Mouse (Mus musculus) spleen, postnatal 10 days (tissue): Measurements from ENCODE around the gene Dmtf1.
"Not testable (repeated sequence)": the region's sequence is repeated elsewhere in the genome, so short reads cannot be mapped to it uniquely, and the experiment has no call there.

Experiments used
- DNase-seq, 2 experiments: peaks; one replicate each; pipeline ENCODE4 v3.0.0; 2021 to 2022; ENCODE audit warnings: low spot score in 2 of 2

Gene Dmtf1

DNA sequence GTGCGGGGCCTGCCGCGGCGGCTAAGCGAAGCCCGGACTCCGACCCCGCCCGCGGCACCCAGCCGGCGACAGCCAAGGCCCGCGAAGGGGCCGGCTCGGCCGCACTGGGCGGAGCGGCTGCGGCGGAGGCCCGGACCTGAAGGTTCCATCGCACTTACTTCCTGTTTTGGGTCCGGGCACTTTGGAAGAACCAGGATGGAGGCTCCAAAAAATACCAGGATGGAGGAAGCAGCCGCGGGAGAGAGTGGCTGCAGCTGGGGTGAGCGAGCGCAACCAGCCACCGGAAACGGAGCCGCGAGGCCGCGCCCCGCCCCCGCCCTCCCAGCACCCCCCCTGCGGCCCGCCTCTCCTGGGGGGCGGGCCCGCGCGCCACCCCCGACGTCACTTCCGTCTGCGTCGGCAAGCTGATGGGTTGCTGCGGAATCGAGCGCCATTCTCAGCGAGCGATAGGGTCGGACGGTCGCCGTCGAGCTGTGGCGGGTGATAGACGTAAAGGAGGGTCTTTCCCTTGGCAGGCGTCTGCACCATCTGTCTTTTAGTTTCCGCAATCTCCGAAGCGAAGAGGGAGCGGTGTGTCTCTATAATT is at the start of gene Dmtf1:
Gene Dmtf1, minus strand, starts transcription at position 321 of the 586 bp plus-strand sequence.
- DNase-seq, result peak; percentile 88 to 91

DNA sequence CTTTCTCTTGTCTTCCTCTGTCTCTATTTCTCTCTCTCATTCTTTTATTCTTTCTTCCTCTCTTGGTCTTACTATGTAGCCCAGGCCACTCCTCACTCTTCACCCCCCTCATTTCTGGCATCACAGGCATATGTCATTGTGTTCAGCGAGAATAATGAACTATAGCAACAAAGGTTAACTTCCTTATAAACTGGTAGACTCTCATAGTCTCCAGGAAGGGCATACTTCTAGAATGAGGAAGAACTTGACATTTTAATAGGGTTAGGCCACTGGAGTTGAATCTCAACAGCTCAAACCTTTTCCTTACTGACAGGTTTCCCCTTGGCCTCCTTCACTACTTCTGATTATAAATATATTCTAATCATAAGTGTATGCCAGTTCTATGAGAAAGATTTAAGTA is 24.9 kb upstream of the Dmtf1 start:
- DNase-seq, result no peak

DNA sequence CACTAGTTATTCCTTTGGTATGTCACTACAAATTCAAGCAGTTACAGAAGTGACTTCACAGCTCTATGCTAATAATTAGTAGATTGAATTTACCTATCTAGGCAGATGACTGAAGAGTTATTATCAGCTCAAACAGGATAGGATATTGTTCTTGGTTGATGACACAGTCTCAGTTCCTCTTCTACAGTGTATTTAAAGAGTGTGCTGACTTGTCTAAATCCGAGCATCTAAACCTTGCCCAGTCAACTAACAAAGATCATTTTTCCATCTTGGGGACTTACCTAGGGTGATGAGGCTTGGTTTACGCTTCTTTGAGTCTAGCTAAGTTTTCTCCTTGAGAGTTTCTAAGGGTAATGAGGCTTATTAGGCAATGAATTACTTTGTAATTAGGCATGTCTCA is 11.7 kb upstream of the Dmtf1 start:
- no peak for DNase-seq

DNA sequence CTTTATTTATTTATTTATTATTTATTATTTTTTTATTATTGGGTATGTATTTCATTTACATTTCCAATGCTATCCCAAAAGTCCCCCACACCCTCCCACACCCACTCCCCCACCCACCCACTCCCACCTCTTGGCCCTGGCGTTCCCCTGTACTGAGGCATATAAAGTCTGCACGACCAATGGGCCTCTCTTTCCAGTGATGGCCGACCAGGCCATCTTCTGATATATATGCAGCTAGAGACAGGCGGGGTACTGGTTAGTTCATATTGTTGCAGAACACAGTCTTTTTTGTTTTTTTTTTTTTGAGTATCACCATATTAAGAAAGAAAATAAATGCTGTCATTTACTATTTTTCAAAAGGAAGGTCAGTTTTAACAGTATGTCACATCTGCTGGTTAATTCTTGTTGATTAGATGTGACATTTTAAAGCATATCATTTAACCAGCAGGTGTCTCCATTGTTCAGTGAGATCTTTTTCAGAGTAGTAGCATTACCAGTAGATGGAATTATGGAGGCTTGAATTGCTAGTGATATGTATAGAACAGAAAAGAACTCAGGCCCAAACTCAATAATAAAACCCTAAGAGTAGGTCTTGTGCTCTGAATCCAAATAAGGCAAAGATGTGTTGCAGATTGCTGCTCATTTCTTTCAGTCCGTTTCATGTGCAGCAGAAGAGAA is 7.9 kb upstream of the Dmtf1 start:
- DNase-seq, result not testable (repeated sequence)

- no peak for DNase-seq
Observed at GRCm38 (mm10) chr5:9166366-9166765, 4.8 kb upstream of the Dmtf1 start.

DNA sequence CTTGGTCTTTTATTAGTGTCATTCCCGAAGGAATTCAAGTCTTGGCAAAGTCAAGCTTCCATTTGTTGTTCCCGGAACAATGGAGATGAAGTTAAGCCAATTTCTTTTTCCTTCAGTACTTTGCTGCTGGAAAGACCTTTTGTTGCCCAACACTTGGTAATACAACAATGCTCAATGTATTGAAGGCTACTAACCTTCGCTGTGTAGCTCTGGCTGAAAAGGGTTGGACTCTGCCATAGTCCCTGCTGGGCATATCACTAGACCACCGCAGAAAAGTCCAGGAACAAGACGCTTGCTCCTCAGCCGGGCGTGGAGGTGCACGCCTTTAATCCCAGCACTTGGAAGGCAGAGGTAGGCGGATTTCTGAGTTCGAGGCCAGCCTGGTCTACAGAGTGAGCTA is 3.6 kb upstream of the Dmtf1 start:
- not testable (repeated sequence) for DNase-seq

- no peak for DNase-seq
Observed at GRCm38 (mm10) chr5:9163411-9163810, 1.8 kb upstream of the Dmtf1 start.

DNA sequence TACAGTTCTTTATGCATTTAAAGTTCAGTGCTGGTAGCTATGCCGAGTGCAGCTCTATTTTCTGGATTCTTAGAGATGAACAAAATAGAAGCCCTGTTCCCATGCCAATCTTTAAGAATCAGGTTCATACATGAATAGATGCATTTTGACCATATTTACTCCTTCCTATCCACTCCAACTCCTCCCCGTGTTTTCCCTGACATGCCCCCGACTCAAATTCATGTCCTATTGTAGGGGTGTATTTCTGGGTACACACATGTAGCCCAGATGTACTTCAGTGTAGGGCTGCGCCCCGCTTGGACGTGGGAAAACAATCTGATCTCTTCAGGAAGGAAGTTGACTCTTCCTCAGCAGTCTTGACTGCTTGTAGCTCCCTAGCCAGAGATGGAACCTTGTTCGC is 512 bp upstream of the Dmtf1 start:
- DNase-seq, result peak; percentile 9 to 19

- DNase-seq, result peak in 1 of 2 experiments; percentile 50
Observed at GRCm38 (mm10) chr5:9160831-9161455, 633 bp downstream of the Dmtf1 start.

- DNase-seq, result no peak
Observed at GRCm38 (mm10) chr5:9157336-9157735, 4.2 kb downstream of the Dmtf1 start.

- no peak for DNase-seq
Observed at GRCm38 (mm10) chr5:9156746-9157145, 4.8 kb downstream of the Dmtf1 start.

GRCm38 (mm10) chr5:9149273-9149850 is 12.2 kb downstream of the Dmtf1 start:
- no peak for DNase-seq

- DNase-seq, result no peak
Observed at GRCm38 (mm10) chr5:9142376-9142775, 19.2 kb downstream of the Dmtf1 start.

DNA sequence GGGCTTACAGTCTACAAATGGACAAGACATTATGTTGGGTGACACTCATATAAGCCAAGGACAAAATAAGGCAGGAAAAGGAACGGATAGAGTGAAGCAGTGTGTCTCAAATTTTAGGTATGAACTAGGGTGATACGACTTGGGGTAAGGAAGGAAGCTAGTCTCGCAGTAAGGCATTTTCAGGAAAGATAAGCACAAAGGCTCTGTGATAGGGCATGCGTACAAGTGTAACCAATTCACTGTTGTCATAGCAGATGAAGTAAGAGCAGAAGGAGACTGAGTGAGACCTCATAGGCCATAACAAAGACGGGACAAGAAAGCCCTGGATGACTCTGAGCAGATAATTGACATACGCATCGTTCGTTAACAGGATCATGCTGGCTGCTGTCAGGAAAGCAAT is 20.9 kb downstream of the Dmtf1 start:
- DNase-seq, result no peak

DNA sequence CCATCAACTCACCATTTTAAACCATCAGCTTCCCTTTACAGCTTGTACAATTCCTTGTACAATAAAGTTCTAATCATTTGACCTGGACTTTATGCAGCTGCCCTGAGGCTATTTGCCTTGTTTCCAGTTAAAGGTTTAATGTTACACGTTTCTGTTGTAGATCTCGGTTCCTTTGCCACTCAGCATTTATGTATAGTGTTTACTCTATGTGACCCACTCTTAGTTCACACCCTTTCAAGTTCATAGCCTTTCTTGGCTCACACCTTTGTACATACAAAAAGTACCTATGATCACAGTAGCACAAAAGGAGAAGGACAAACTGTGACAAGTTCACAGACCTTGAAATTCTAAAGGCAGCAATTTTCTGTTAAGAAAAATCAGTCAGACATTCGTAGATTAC is 26.0 kb downstream of the Dmtf1 start:
- DNase-seq, result no peak

- no peak for DNase-seq
Observed at GRCm38 (mm10) chr5:9131786-9132185, 29.8 kb downstream of the Dmtf1 start.

DNA sequence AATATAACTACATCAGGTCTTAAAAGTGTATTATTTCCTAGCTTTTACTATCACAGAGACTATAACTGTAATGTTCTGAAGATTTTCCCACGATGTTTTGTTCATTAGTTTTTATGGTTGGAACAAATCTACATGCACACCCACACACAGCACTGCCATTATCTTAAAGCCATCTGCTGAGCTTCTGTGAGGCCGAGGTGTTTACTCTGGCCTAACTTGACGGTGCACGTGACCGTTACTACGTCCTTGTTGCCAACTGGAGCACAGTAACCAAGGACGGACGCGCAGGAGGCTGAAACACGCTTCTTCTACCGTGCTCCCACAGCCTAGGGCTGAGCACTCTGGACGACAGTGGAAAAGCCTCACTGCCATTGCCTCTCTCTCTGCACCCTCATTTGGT is 33.0 kb downstream of the Dmtf1 start:
- DNase-seq, result no peak

GRCm38 (mm10) chr5:9124134-9124533 is 37.4 kb downstream of the Dmtf1 start:
- DNase-seq, result no peak

GRCm38 (mm10) chr5:9114162-9114561 is 47.4 kb downstream of the Dmtf1 start:
- no peak for DNase-seq

DNA sequence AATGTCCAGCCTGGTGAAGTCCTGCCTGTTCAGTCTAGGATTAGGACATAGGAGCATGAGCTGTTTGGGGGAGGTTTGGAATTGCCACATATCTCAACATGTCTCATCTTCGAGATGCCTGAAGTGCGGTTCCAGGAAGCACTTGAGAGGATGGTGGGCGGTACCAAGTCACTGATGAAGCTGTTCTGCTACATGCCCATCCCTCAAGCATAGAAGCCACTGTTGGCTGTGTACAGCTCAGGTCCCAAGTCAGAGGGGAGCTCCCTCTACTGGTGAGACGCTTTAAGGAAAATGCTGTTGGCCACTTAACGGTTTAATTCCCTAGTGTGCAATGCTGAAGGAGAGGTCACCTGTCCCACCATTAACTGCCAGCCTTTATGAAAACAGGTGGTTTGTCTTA is 49.8 kb downstream of the Dmtf1 start:
- peak in 1 of 2 experiments; percentile 65 for DNase-seq

DNA sequence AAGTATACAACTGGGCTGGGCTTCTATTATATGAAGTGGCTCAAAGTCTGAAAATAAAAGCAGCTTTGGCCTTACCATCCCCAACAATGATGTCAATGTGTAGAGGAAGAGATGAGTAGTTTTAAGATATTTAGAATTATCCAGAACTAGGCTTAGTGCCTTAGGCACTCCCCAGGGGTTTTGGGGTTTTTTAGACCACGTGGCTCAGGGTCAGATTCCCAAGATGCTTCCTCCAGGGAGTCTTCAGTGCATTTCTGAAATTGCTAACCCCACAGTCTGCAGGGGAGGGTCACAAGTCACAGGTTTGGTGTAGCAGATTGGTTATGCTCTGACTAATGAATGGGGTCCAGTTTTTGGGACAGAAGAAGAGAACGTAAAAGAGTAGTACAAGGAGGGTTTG is 50.3 kb downstream of the Dmtf1 start:
- DNase-seq, result no peak

GRCm38 (mm10) chr5:9109582-9109981 is 52.0 kb downstream of the Dmtf1 start:
- peak in 1 of 2 experiments; percentile 51 for DNase-seq

DNA sequence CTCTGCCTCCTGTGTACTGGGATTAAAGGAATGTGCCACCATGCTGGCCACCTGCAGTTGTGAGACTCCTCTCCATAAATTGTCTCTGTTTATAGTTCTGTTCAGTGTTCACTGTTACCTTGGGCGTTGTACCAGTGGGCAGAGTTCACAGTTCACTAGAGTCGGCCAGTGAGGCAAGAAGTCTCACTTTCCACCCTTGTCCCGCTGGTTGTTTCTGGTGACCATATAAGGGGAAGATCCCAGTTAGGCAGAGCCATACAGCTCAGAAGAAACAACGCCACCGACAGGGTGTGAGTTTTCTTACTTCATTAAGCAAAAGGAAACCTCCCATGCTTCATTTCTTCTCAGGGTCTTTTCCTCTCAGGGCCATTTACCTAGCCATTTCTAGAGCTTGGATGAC is 53.1 kb downstream of the Dmtf1 start:
- DNase-seq, result no peak
